Mouse (Mus musculus): ENCODE measurements at regions not wholly inside any gene's neighbourhood (a gene's known extent, or its start where the extent isn't known, plus 50 kb on each side); places are given as distances from the start of the nearest gene placed in this dataset.
"Not testable (repeated sequence)": the region's sequence is repeated elsewhere in the genome, so short reads cannot be mapped to it uniquely, and the experiment has no call there.

DNA sequence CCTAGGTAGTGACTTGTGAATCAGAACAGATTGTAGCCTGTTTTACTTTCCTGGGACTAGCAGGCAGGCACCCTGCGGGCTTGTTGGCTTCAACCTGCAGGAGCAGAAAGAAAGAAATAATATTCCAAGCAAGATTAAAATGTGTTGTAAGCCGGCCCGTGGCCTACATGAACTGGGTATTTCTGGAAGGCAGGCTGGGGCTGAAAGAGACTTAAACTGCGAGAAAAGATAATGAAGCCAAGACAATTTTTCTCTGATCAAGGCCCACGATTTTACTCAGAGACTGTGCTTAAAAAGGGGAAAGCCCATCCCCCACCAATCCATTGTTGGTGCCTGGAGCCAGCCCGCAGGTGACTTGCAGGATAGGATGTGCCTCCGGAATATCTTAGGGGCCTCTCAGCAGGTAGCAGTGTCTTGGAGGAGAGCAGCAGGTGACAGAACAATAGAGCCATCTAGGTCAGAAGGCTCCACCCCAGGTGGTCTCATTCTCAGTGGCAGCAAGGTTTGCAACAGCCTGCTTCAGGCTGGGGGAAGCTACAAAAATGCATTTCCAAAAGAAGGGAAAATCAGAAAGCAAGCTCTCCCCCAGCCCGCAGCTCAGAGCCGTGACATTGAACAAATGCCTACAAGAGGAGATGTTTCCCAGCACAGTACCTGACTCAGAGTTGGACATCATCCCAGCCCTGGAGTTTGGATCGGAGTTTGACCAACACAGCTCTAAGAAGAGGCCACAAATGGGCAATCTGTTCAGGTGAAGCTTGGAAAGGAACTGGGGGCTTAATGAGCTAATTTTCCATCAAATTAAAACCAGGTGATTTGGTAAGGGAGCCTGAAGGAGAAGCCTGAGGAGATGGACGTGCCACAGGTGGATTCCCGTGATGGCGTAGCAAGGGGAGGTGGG lies 121.4 kb upstream of the Slc1a3 start:
- no peak for DNase-seq

DNA sequence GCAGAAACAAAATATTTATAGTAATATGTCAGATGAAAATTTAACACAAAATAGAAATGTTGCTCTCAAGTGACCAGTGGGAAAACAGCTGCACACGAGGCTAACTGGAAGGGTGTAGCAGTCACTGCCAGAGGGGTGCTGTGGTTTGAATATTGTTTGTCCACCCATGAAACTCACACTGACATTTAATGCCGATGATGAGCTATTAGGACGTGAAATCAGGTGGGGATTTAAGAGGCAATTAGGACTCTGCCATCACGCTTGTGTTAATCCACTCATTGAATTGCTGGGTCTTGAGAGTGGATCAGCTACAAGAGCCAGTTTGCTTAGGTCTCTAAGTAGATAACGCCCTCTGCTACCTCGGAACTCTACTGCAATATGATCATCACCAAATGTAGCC lies 114.3 kb upstream of the Slc1a3 start:
- DNase-seq: no peak

DNA sequence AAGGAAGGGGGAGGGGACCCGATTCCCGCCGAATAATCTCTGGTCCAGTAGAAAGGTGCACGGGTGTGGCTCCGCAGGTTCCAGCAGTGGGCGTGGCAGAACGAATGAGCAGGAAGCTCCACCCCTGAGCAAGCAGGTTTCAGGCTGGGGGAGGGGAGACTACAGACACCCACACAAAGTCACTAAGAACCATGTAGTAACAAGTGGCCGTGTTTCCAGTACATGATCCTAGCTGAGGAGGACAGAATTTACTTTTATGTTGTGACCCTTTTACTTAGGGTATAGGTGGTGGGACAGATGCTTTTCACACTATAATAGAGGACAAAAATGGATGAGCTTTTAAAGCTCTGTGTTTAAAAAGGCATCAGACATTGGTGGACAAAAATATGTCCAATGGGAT lies 112.2 kb upstream of the Slc1a3 start:
- DNase-seq: not testable (repeated sequence)

DNA sequence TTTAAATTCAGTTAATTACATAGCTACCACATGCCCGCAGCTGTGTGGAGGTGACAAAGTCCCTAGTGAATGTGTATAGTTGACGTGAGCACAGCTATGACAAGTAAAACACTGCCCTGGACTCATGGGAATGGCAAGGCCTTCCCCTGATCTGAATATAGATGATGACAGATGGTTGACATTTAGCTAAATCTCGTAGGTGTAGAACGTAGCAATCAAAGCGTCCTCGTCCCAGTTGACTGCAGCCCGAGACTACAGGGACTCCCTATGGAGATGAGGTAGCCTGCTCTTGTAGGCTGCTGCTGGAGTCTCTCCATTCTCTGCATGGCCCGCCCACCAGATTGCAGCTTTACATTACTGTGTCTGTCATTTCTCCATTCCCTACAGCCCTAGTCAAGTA lies 107.0 kb upstream of the Slc1a3 start:
- no peak for DNase-seq

DNA sequence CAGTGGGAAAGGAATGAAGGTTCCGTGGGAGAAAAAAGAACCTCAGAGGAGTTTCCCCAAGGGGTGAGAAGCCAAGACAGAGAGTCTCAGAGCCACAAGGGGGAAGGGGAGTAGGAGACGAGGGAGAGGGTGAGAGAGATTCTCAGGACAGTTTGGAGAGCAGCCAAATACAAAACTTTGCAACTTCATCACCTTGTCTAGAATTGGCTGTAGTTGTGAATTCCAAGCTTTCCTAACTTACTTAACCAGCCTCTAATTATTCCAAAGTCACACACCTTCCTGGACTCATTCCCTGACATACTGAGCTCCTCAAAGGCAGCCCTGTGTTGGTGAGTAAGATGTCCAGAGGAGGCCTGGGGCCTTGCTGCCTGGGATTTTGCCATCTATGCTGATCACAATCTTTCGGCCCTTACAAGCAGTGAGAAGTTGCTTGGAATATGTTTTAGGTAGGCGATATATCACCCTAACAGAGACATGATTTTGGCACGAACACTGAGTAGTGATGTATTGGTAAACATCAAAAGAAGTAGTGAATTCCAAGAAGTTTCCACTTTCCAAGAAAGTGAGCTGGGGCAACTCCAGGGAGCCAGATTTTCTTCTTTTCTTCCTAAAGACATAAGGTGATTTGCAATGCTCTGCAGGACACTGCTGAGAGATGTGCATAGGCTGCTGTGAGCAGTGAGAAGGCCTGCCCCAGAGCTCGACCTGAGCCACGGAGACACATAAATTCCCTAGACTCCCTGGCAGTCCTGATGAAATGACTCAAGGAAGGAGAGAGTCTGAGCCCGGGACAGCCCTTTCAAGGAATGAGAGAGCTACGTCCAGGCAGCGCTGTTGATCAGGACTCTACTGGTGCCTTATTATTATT lies 106.2 kb upstream of the Slc1a3 start:
- DNase-seq: no peak

DNA sequence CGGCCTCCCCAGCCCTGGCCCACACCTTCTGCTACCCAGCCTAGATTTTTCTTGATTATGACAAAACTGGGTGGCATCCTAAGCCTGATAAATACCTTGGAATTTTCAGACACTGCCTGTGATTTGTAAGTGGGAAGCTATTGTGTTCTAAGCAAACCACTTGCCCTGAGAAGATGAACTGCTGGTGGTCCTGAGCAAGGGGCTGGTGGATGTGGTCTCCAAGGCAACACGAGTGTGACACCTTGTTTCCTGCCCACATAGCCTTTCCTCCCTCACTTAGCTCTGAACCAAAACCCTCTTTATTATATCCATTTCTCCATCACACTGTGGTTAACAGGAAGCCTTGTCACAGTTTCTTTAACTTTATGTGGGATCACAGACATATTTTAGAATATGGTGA lies 105.4 kb upstream of the Slc1a3 start:
- DNase-seq: no peak

DNA sequence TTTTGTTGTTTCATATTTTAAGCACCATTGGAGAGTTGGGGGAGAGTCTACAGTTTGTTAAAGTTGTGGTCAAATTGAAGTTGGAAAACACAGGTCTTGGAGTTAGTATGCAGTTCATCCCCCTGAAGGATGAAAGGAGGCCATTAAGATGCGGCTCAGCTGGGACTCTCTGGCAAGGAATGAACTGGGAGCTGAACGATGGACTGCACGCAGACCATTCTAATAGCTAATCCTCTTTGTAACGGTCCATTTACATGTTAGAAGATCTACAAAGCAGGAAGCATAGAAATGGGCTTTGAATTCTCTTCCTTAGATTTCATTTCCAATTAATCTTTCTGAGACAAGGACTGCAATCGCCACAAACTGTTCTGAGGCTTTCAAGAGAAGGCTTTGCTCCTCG lies 104.7 kb upstream of the Slc1a3 start:
- DNase-seq: no peak

DNA sequence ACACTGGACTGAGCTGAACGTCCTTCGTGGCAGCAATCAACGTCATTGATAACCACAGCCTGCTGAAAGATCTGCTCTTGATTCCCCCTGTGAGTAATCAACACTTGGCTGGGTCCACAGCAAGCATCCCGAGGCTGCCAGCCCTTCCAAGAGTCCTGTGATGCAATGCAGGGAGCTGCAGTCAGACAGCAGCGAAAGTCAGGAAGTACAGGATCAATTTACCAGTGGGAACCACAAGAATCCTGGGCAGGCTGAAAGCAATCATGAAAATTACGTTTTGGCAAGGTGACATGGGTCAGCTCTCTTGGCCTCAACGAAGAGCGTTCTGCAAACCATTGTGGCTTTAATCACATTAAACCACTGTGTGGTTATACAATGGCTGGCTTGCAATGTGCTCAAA lies 95.8 kb upstream of the Slc1a3 start:
- DNase-seq: peak; percentile 37

DNA sequence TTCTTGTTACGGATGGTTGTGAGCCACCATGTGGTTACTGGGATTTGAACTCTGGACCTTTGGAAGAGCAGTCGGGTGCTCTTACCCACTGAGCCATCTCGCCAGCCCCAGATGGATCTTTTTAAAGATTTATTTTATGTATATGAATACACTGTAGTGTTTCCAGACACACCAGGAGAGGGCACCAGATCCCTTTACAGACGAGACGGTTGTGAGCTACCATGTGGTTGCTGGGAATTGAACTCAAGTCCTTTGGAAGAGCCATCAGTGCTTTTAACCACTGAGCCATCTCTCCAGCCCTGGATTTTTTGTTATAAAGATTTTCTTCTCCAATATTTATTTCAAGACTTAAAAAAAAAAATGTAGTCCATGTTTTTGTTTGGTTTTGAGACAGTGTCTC lies 95.0 kb upstream of the Slc1a3 start:
- DNase-seq: not testable (repeated sequence)

DNA sequence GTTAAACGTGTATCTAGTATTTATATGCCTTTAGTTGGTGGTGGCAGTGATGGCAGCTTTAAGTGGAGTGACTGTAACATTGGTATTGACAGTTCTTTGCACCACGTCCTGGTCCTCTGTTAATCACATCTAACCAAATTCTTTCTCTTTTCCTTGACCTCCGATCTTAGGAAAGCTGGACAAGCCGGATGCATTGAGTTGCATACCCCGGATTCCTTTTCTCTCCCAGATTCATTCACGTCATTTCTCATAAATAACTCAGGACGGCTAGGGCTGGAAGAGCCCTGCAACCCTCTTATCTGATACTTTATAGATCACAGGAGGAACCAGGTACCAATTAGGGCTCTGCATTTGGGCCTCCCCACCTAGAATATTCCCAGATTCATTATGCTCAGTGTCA lies 91.5 kb upstream of the Slc1a3 start:
- no peak for DNase-seq

DNA sequence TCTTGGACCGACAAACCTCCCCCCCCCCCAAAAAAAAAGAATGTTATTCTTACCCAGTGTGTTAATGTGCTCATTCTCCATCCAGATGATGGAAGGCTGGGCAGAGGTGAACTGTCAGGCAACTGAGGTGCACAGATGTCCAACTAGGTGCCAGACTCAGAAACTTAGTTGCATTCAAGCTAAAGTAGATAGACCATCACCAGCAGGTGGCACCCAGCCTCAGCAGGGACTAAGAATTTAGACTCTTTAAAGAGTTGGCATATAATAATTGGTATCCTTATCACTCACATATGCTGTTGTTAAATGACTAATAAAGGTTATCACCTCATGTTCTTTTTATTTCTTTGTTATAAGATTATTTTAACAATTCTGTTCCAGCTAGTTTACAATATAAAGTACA lies 86.5 kb upstream of the Slc1a3 start:
- DNase-seq: no peak

DNA sequence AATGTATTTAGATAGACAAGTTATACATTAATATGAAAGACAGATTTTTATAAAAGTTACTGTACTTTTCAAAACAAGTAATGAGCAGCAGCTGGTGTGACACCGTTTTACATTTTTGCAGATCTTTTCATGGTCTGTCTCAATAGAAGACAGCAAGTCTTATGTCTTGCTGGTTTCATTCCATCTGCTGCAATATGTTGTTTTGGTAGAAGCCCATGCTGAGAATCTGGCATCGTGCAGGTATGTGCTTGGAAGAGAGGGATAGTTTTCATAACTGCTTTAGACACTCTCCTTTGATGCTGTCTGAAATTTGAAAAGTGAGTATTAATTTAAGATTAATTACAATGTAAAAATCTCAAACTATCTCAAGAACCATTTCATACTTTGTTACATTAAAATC lies 81.5 kb upstream of the Slc1a3 start:
- DNase-seq: no peak

DNA sequence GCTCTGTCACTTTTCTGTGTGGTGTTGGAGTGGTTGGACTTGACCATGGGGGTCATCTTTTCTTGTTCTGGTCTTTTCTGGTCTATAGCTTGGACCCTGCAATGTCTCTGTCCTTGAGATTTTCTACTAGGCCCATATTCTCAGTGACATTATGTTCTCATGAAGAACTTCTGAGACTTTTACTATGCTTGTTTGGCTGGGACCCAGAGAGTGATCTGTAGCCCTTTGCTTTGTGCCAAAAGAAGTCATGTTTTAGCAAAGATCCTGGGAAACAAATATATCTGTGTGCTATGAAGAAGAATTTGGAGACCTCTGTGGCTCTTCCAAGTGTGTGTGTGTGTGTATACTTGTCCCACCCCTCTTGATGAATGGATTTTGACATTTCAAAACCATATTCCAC lies 79.4 kb upstream of the Slc1a3 start:
- DNase-seq: no peak

DNA sequence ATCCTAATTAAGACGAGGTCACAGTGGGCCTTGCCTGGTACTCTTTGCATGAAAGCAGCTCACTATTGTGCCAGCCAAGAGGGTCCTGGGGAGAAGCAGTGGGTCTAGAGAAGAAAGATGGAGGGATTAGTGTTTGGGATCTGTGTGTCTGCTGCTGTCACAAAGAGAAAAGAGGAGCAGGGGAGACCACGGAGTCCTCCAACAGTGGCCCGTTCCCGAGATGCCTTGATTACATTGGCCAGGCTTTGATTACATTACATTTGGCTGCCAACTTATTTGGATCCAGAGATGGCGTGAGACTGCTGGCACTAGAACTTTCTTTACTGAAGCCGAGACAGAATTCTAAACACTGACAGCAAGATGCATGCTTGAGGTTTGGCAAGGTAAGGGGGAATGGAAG lies 78.4 kb upstream of the Slc1a3 start:
- DNase-seq: no peak

DNA sequence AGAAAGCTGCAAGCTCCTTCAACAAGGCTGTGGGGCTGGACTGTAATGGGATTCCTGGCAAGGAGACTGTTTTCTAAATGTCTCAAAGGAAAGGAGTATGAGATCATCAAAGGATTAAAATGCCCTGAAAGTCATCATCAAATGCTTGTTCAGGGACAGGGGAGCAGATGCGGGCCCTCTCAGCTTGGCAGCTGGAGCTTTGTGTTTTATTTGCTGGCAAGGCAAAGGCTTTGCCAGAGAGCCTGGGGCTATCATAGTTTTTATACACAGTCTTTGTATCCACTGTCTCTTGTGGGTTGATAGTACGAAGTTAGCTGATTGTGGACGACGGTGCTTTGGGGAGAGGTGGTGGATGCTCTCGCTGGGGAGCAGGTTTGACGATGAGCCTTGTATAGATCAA lies 75.0 kb upstream of the Slc1a3 start:
- DNase-seq: no peak

DNA sequence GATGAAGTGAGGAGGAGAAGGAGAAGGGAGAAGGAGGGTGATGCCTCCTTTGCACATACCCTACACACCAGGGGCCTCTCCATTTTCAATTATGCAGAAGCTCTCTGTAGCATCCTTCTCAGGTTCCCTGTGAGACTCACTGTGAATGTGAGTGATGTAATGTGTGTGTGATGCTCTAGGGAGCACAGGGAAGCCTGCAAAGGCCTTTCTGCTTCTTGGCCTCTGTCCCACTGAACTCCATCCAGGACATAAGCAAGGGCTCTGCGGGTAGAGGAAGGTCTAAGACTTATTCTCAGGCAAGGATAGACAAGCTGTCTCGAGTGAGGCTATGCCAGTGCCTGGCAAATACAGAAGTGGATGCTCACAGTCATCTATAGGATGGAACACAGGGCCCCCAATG lies 73.0 kb upstream of the Slc1a3 start:
- DNase-seq: no peak

DNA sequence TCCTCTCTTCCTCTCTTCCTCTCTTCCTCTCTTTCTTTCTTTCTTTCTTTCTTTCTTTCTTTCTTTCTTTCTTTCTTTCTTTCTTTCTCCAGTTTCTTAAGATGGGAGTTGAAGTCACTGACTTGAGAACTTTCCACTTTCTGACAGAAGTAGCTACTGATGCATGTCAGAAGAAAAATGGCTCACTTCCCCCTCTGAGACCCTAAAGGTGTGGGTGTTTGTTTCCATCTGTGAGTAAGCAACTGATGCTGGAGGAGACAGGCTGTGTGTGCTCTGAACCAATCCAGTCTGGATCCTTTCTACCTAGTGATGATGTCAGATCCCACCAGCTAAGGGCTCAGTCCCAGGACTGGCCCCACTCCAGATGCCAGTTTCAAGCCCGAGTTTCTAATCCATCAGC lies 72.5 kb upstream of the Slc1a3 start:
- no peak for DNase-seq

DNA sequence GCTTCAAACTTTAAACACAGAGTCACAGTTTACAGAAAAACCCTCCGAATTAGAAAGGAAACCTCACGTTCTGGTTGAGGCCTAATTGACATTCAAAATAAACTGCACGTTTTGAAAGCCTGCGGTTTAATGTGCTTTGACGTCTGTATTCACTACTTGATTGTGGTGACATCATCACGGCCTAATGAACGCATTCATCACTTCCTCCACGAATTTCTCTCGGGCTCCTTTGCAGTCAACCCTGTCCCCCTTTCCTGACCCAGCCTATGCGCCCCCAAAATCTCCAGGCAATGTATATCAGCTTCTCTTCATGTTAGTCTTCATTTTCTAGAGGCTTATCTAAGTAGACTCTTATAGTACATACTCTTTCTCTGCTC lies 71.6 kb upstream of the Slc1a3 start:
- no peak for DNase-seq

DNA sequence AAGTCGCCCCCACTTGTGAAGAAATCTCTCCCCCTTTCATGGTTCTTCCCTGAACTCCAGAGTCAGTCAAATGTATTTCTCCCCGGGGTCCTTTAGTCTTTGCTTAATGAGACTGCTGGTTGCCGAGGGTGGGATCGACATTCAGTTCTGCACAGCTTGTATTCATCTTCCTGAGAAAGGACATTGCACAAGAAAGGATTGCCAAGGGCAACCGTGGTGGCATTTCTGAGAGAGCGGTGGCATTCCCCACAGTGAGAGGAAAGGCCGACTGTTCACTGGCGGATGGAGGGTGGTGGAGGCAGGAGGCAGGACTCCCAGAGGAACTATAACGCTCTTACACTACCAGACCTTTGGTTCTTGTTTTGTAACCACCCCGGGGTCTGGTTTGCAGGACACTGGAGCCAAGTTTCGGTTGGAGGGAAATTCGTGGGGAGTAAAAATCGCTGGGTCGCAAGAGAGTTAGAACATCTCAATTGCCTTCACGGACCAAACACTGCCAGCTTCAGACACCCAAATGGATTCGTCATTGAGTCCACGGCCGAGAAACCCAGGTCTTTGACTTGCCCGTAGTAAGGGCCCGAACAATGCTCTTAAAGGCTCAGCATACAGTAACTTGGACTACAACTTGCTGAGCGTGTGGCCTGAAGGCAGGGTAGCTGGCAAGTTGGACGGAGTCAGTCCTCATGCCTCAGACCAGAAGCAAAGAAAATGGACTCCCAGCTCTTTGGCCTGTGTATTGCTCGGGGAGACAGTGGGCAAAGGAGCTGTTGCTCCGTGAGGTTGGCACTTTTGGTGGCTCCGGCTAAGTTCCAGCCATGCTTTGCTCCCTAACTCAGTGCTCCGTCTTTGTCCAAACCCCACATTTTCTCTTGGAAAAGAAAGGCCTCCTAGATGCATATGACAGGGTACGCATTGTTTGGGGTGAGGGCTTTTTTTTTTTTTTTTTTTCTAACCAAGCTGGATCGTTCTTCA lies 70.9 kb upstream of the Slc1a3 start:
- peak; percentile 44 for DNase-seq

DNA sequence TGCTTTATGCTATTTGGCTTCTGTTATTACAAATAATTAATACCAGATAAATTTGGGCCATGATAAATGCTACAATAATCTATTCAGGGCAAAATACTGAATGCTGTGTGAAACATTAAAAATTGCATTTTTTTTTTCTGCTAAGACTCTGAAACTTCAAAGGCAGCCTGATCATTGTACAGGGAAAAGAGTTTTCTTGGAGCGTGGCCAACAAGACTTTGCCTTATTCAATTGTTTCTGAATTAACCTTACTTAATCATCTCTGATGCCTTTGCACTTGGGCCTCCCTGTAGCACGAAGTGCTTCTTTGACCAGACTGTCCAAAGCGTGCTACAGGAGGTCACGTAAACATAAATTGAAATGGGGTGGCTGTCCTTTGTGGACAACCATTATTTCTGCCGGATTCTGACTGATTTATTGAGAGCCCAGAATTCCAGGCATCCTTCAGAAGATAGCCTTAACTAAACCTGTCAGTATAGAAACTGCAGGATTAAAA lies 69.9 kb upstream of the Slc1a3 start:
- DNase-seq: no peak

DNA sequence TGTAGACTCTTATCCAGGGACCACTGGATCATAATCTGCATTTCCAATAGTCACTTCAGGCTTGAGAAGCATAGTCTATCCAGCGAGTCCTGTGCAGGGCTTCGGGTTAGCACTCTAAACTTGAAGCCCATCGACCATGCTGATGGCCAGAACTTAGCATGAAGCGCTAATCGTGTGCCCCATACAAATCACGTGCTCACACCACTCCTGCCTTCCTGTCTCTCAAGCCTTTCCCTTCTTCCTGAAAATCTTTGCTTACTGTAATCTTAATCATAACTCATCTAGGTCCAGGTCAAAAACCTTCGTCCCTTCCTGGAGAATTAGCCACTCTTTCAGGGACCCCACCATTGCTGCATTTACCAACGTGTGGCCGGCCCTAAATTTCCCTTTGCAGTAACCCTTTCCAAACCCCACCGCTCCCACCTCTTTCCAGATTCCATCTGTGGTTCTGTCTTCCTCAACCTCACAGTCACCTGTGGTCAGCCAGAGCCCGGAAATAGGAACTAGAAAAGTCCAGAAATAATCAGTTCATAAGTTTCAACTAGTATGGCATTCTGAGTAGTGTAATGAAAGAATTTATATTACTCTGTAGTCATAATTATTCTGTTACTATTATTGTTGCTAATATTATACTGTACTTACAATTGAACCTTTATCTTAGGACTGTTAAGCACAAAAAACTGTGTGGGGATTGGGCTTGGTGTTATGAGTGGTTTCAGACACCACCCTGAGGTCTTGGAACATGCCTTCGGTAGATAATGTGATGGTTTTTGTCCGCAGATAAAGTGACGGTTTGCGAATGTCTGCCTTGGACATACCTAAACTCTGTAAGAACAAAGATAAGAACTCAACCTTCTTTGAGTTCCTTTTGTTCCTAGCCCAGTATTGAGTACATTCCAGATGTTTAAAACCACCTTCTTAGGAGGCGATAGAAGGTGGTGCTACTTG lies 57.3 kb upstream of the Slc1a3 start:
- DNase-seq: no peak

All from adrenal gland, postnatal 14 days (tissue).